Mouse (Mus musculus) neural tube, embryonic 13.5 days (tissue): ENCODE measurements around the gene Hhatl. TPM values are rescaled to one million over a fixed set of nuclear protein-coding genes. Genes with fewer than 3 reads are reported as not detected.
A peak's percentile ranks its signal among the peaks of the same experiment; 100 is the strongest.

Source experiments
- ATAC-seq: fragments of 200-750 bp; cut with Nextera tagmentation; 2 replicates; pipeline ENCODE4 v1.8.0; 2017; ENCODE audit warnings: low read depth, mild to moderate bottlenecking, moderate TSS enrichment, moderate library complexity
- H3K27ac ChIP-seq: fragments of 300-500 bp; sonication (generic); replicated peaks from 2 replicates; pipeline ENCODE4 v1.5.1; 2015; ENCODE audit warnings: moderate library complexity, mild to moderate bottlenecking, inconsistent platforms
- H3K27me3 ChIP-seq: fragments of 300-500 bp; sonication (generic); 2 replicates; pipeline ENCODE4 v1.6.1; 2015; ENCODE audit warnings: mild to moderate bottlenecking, inconsistent platforms
- H3K36me3 ChIP-seq: fragments of 300-500 bp; sonication (generic); 2 replicates; pipeline ENCODE4 v1.6.1; 2015; ENCODE audit warnings: mild to moderate bottlenecking, inconsistent platforms
- H3K4me1 ChIP-seq: fragments of 300-500 bp; sonication (generic); replicated peaks from 2 replicates; pipeline ENCODE4 v1.6.1; 2015; ENCODE audit warnings: inconsistent platforms
- H3K4me2 ChIP-seq: fragments of 300-500 bp; sonication (generic); 2 replicates; pipeline ENCODE4 v1.6.1; 2015; ENCODE audit warnings: inconsistent platforms, mild to moderate bottlenecking, moderate library complexity
- H3K4me3 ChIP-seq: fragments of 300-500 bp; sonication (generic); 2 replicates; pipeline ENCODE4 v1.5.1; 2015; ENCODE audit warnings: mild to moderate bottlenecking, inconsistent platforms
- H3K9ac ChIP-seq: fragments of 300-500 bp; sonication (generic); 2 replicates; pipeline ENCODE4 v1.6.1; 2015; ENCODE audit warnings: moderate library complexity, mild to moderate bottlenecking, inconsistent platforms
- H3K9me3 ChIP-seq: fragments of 300-500 bp; sonication (generic); 2 replicates; pipeline ENCODE4 v1.6.1; 2016; ENCODE audit warnings: inconsistent platforms
- WGBS: fragments of 180-500 bp; shearing (Covaris S2); methylation state at CpG from one replicate; pipeline ENCODE4 v1.1.7; 2015; 5-methylcytosine and 5-hydroxymethylcytosine counted together
- polyA plus RNA-seq: library from polyadenylated mRNA; unstranded; fragments of >200 nt; fragmentation: Nextera tagmentation; extraction: Ambion mirVana; gene quantifications from 2 replicates; pipeline ENCODE4 v1.2.1, GENCODE M21; 2015

The Hhatl gene
- polyA plus RNA-seq, 1 experiment from 2014 or later, result 0.10 TPM

GRCm38 (mm10) chr9:121823051-121823450 is 30.7 kb upstream of the Hhatl start:
- H3K9me3 ChIP-seq, result no peaks in the 10 kb centered on the region
- WGBS, result 93% methylated on average over 1 of the region's 1 CpGs
- peak; percentile 17; the same call in 1 of the 2 replicates for ATAC-seq
- H3K4me3 ChIP-seq, result no peak overlapping the region
- H3K36me3 ChIP-seq, result no peaks in the 10 kb centered on the region
- H3K4me2 ChIP-seq, result no peak overlapping the region
- H3K27me3 ChIP-seq, result no peaks in the 10 kb centered on the region
- peak overlapping the region; percentile 88 for H3K27ac ChIP-seq
- peaks cover 26% of the 10 kb centered on the region for H3K4me1 ChIP-seq
- H3K9ac ChIP-seq, result no peak overlapping the region; the same call in 1 of the 2 replicates

GRCm38 (mm10) chr9:121822585-121822991 is 30.3 kb upstream of the Hhatl start:
- peak overlapping the region; percentile 88 for H3K27ac ChIP-seq
- no peak overlapping the region for H3K4me3 ChIP-seq
- no peak overlapping the region for H3K4me2 ChIP-seq
- peaks cover 26% of the 10 kb centered on the region for H3K4me1 ChIP-seq
- WGBS, result 38% methylated on average over 6 of the region's 6 CpGs
- no peaks in the 10 kb centered on the region for H3K27me3 ChIP-seq
- no peak overlapping the region; the same call in 1 of the 2 replicates for H3K9ac ChIP-seq
- H3K36me3 ChIP-seq, result no peaks in the 10 kb centered on the region
- no peaks in the 10 kb centered on the region for H3K9me3 ChIP-seq
- ATAC-seq, result peak; percentile 85

- WGBS, result 74% methylated on average over 5 of the region's 5 CpGs
- Histone ChIP-seq H3K4me1 (peaks cover 26% of the 10 kb centered on the region), H3K27ac (no peak overlapping the region), H3K36me3 (no peaks in the 10 kb centered on the region), H3K4me3 (no peak overlapping the region), H3K4me2 (no peak overlapping the region), H3K9ac (no peak overlapping the region), H3K9me3 (no peaks in the 10 kb centered on the region), H3K27me3 (no peaks in the 10 kb centered on the region)
- no peak for ATAC-seq
Observed at GRCm38 (mm10) chr9:121820765-121821164, 28.5 kb upstream of the Hhatl start.

- Histone ChIP-seq H3K27me3 (no peaks in the 10 kb centered on the region), H3K4me3 (no peak overlapping the region), H3K9ac (no peak overlapping the region), H3K27ac (no peak overlapping the region), H3K4me2 (no peak overlapping the region), H3K4me1 (peaks cover 26% of the 10 kb centered on the region), H3K9me3 (no peaks in the 10 kb centered on the region), H3K36me3 (no peaks in the 10 kb centered on the region)
- no peak for ATAC-seq
- 65% methylated on average over 7 of the region's 7 CpGs for WGBS
Observed at GRCm38 (mm10) chr9:121819771-121820471, 27.6 kb upstream of the Hhatl start.

- H3K36me3 ChIP-seq, result no peaks in the 10 kb centered on the region
- H3K27me3 ChIP-seq, result no peaks in the 10 kb centered on the region
- no peak overlapping the region for H3K27ac ChIP-seq
- no peak overlapping the region for H3K9ac ChIP-seq
- no peak overlapping the region for H3K4me3 ChIP-seq
- no peak overlapping the region for H3K4me2 ChIP-seq
- ATAC-seq, result no peak
- no peaks in the 10 kb centered on the region for H3K9me3 ChIP-seq
- peaks cover 26% of the 10 kb centered on the region for H3K4me1 ChIP-seq
- 85% methylated on average over 9 of the region's 9 CpGs for WGBS
Observed at GRCm38 (mm10) chr9:121819073-121819770, 26.9 kb upstream of the Hhatl start.

- WGBS, result 83% methylated on average over 6 of the region's 6 CpGs
- H3K9me3 ChIP-seq, result no peaks in the 10 kb centered on the region
Observed at GRCm38 (mm10) chr9:121815183-121815582, 22.9 kb upstream of the Hhatl start.

GRCm38 (mm10) chr9:121810081-121810821 is 17.9 kb upstream of the Hhatl start:
- Histone ChIP-seq H3K27me3 (no peaks in the 10 kb centered on the region), H3K4me1 (peaks cover 52% of the 10 kb centered on the region), H3K27ac (peak overlapping the region; percentile 83), H3K4me3 (no peak overlapping the region), H3K36me3 (no peaks in the 10 kb centered on the region), H3K9me3 (no peaks in the 10 kb centered on the region), H3K9ac (peak overlapping the region; percentile 49; the same call in 1 of the 2 replicates), H3K4me2 (peak overlapping the region; percentile 15; the same call in 1 of the 2 replicates)
- peak; percentile 73 for ATAC-seq
- 12% methylated on average over 15 of the region's 15 CpGs for WGBS

More at GRCm38 (mm10) chr9:121815183-121815582, 22.9 kb upstream of the Hhatl start:
- Histone ChIP-seq H3K9ac (no peak overlapping the region), H3K4me3 (no peak overlapping the region), H3K4me2 (no peak overlapping the region), H3K27ac (no peak overlapping the region), H3K4me1 (peaks cover 25% of the 10 kb centered on the region), H3K27me3 (no peaks in the 10 kb centered on the region), H3K36me3 (no peaks in the 10 kb centered on the region)
- ATAC-seq, result no peak

GRCm38 (mm10) chr9:121808511-121808910 is 16.2 kb upstream of the Hhatl start:
- no peaks in the 10 kb centered on the region for H3K27me3 ChIP-seq
- peak overlapping the region; percentile 33; the same call in 1 of the 2 replicates for H3K27ac ChIP-seq
- H3K9me3 ChIP-seq, result no peaks in the 10 kb centered on the region
- no peaks in the 10 kb centered on the region for H3K36me3 ChIP-seq
- no peak overlapping the region for H3K4me3 ChIP-seq
- 45% methylated on average over 3 of the region's 3 CpGs for WGBS
- ATAC-seq, result no peak; the same call in 1 of the 2 replicates
- no peak overlapping the region for H3K9ac ChIP-seq
- peaks cover 57% of the 10 kb centered on the region for H3K4me1 ChIP-seq
- no peak overlapping the region for H3K4me2 ChIP-seq

- ATAC-seq, result no peak
Observed at GRCm38 (mm10) chr9:121807947-121808346, 15.6 kb upstream of the Hhatl start.

GRCm38 (mm10) chr9:121807546-121807945 is 15.2 kb upstream of the Hhatl start:
- H3K4me1 ChIP-seq, result peaks cover 64% of the 10 kb centered on the region
- H3K9me3 ChIP-seq, result no peaks in the 10 kb centered on the region

More at GRCm38 (mm10) chr9:121807947-121808346, 15.6 kb upstream of the Hhatl start:
- Histone ChIP-seq H3K36me3 (no peaks in the 10 kb centered on the region), H3K4me1 (peaks cover 60% of the 10 kb centered on the region), H3K27ac (peak overlapping the region; percentile 64; the same call in 1 of the 2 replicates), H3K9ac (no peak overlapping the region), H3K4me2 (no peak overlapping the region), H3K4me3 (no peak overlapping the region), H3K27me3 (no peaks in the 10 kb centered on the region), H3K9me3 (no peaks in the 10 kb centered on the region)
- WGBS, result 55% methylated on average over 7 of the region's 7 CpGs

GRCm38 (mm10) chr9:121802747-121803146 is 10.4 kb upstream of the Hhatl start:
- no peak overlapping the region for H3K9ac ChIP-seq
- H3K4me2 ChIP-seq, result no peak overlapping the region
- ATAC-seq, result no peak
- no peaks in the 10 kb centered on the region for H3K36me3 ChIP-seq
- H3K4me3 ChIP-seq, result no peak overlapping the region
- 0 out of 2 replicates have a peak, but pooled peaks cover 2% of the 10 kb centered on the region for H3K27me3 ChIP-seq
- H3K9me3 ChIP-seq, result no peaks in the 10 kb centered on the region
- no peak overlapping the region for H3K27ac ChIP-seq
- WGBS, result 65% methylated on average over 7 of the region's 7 CpGs
- peaks cover 35% of the 10 kb centered on the region for H3K4me1 ChIP-seq

More at GRCm38 (mm10) chr9:121807546-121807945, 15.2 kb upstream of the Hhatl start:
- Histone ChIP-seq H3K27ac (peak overlapping the region; percentile 64; the same call in 1 of the 2 replicates), H3K9ac (no peak overlapping the region), H3K27me3 (no peaks in the 10 kb centered on the region), H3K4me2 (no peak overlapping the region), H3K36me3 (no peaks in the 10 kb centered on the region), H3K4me3 (no peak overlapping the region)
- ATAC-seq, result no peak
- WGBS, result 65% methylated on average over 1 of the region's 1 CpGs
